Mouse (Mus musculus): ENCODE measurements at regions not wholly inside any gene's neighbourhood (a gene's known extent, or its start where the extent isn't known, plus 50 kb on each side); places are given as distances from the start of the nearest gene placed in this dataset.

- 0 out of 2 replicates have a peak, but pooled peaks have one; percentile 22 for TF ChIP-seq CTCF (IDR thresholded peaks at IDR 0.05; ENCODE audit: insufficient read depth, low read depth, low read length)
- no peak for TF ChIP-seq POLR2A (IDR thresholded peaks at IDR 0.05; ENCODE audit: insufficient read depth, low read depth, low read length)
- Histone ChIP-seq H3K4me1 (ENCODE audit: control insufficient read depth, insufficient read depth, low read length) (0 out of 2 replicates have a peak, but pooled peaks cover 2% of the 10 kb centered on the region), H3K4me3 (ENCODE audit: insufficient read depth, low read depth, low read length) (no peak overlapping the region), H3K27ac (ENCODE audit: insufficient read depth, low read depth, low read length) (no peak overlapping the region)
- WGBS, result 27% methylated on average over 9 of the region's 9 CpGs
Measured at GRCm38 (mm10) chr15:7459992-7460820, 62.0 kb upstream of the Egflam start.

GRCm38 (mm10) chr15:7462549-7462948 is 64.4 kb upstream of the Egflam start:
- no peak overlapping the region for H3K27ac ChIP-seq (ENCODE audit: insufficient read depth, low read depth, low read length)
- H3K4me3 ChIP-seq (ENCODE audit: insufficient read depth, low read depth, low read length), result no peak overlapping the region
- WGBS, result 92% methylated on average over 18 of the region's 18 CpGs
- 0 out of 2 replicates have a peak, but pooled peaks cover 2% of the 10 kb centered on the region for H3K4me1 ChIP-seq (ENCODE audit: control insufficient read depth, insufficient read depth, low read length)
- TF ChIP-seq POLR2A (IDR thresholded peaks at IDR 0.05; ENCODE audit: insufficient read depth, low read depth, low read length) (no peak), CTCF (IDR thresholded peaks at IDR 0.05; ENCODE audit: insufficient read depth, low read depth, low read length) (no peak)

- Histone ChIP-seq H3K4me1 (ENCODE audit: control insufficient read depth, insufficient read depth, low read length) (0 out of 2 replicates have a peak, but pooled peaks cover 2% of the 10 kb centered on the region), H3K4me3 (ENCODE audit: insufficient read depth, low read depth, low read length) (no peak overlapping the region), H3K27ac (ENCODE audit: insufficient read depth, low read depth, low read length) (no peak overlapping the region)
- TF ChIP-seq CTCF (IDR thresholded peaks at IDR 0.05; ENCODE audit: insufficient read depth, low read depth, low read length) (no peak), POLR2A (IDR thresholded peaks at IDR 0.05; ENCODE audit: insufficient read depth, low read depth, low read length) (no peak)
- WGBS, result 86% methylated on average over 15 of the region's 15 CpGs
Measured at GRCm38 (mm10) chr15:7463444-7464350, 65.5 kb upstream of the Egflam start.

GRCm38 (mm10) chr15:7480211-7480610 is 82.0 kb upstream of the Egflam start:
- TF ChIP-seq CTCF (IDR thresholded peaks at IDR 0.05; ENCODE audit: insufficient read depth, low read depth, low read length), result no peak
- Histone ChIP-seq H3K4me1 (ENCODE audit: control insufficient read depth, insufficient read depth, low read length) (no peaks in the 10 kb centered on the region), H3K27ac (ENCODE audit: insufficient read depth, low read depth, low read length) (no peak overlapping the region), H3K4me3 (ENCODE audit: insufficient read depth, low read depth, low read length) (no peak overlapping the region)
- WGBS, result 16% methylated on average over 11 of the region's 11 CpGs

- TF ChIP-seq CTCF (IDR thresholded peaks at IDR 0.05; ENCODE audit: insufficient read depth, low read depth, low read length), result no peak
- no peak for TF ChIP-seq POLR2A (IDR thresholded peaks at IDR 0.05; ENCODE audit: insufficient read depth, low read depth, low read length)
- 39% methylated on average over 5 of the region's 5 CpGs for WGBS
- Histone ChIP-seq H3K4me1 (ENCODE audit: control insufficient read depth, insufficient read depth, low read length) (no peaks in the 10 kb centered on the region), H3K4me3 (ENCODE audit: insufficient read depth, low read depth, low read length) (no peak overlapping the region), H3K27ac (ENCODE audit: insufficient read depth, low read depth, low read length) (no peak overlapping the region)
Measured at GRCm38 (mm10) chr15:7480792-7481210, 82.6 kb upstream of the Egflam start.

- 84% methylated on average over 5 of the region's 5 CpGs for WGBS
- H3K27ac ChIP-seq (ENCODE audit: insufficient read depth, low read depth, low read length), result no peak overlapping the region
- no peak overlapping the region for H3K4me3 ChIP-seq (ENCODE audit: insufficient read depth, low read depth, low read length)
- TF ChIP-seq POLR2A (IDR thresholded peaks at IDR 0.05; ENCODE audit: insufficient read depth, low read depth, low read length), result no peak
- no peak for TF ChIP-seq CTCF (IDR thresholded peaks at IDR 0.05; ENCODE audit: insufficient read depth, low read depth, low read length)
- no peaks in the 10 kb centered on the region for H3K4me1 ChIP-seq (ENCODE audit: control insufficient read depth, insufficient read depth, low read length)
Measured at GRCm38 (mm10) chr15:7483686-7484085, 85.5 kb upstream of the Egflam start.

GRCm38 (mm10) chr15:7491091-7491490 is 92.9 kb upstream of the Egflam start:
- Histone ChIP-seq H3K27ac (ENCODE audit: insufficient read depth, low read depth, low read length) (no peak overlapping the region), H3K4me1 (ENCODE audit: control insufficient read depth, insufficient read depth, low read length) (peaks cover 3% of the 10 kb centered on the region; the same call in 1 of the 2 replicates), H3K4me3 (ENCODE audit: insufficient read depth, low read depth, low read length) (no peak overlapping the region)
- WGBS, result 94% methylated on average over 7 of the region's 7 CpGs
- no peak for TF ChIP-seq POLR2A (IDR thresholded peaks at IDR 0.05; ENCODE audit: insufficient read depth, low read depth, low read length)
- TF ChIP-seq CTCF (IDR thresholded peaks at IDR 0.05; ENCODE audit: insufficient read depth, low read depth, low read length), result no peak

GRCm38 (mm10) chr15:7493126-7493669 is 95.0 kb upstream of the Egflam start:
- WGBS, result 63% methylated on average over 10 of the region's 10 CpGs
- no peak for TF ChIP-seq POLR2A (IDR thresholded peaks at IDR 0.05; ENCODE audit: insufficient read depth, low read depth, low read length)
- Histone ChIP-seq H3K27ac (ENCODE audit: insufficient read depth, low read depth, low read length) (no peak overlapping the region), H3K4me3 (ENCODE audit: insufficient read depth, low read depth, low read length) (no peak overlapping the region), H3K4me1 (ENCODE audit: control insufficient read depth, insufficient read depth, low read length) (peaks cover 3% of the 10 kb centered on the region; the same call in 1 of the 2 replicates)

All from olfactory bulb, adult 2 months (tissue).